Mouse (Mus musculus) brain, embryonic 14.5 days (tissue): ENCODE data around the gene Defb28.

ENCODE experiments used
- CTCF ChIP-seq: fragments of 200-500 bp; IDR thresholded peaks from 2 replicates; pipeline ENCODE4 v1.5.1; 2012; ENCODE audit warnings: inconsistent platforms, mild to moderate bottlenecking, moderate library complexity, borderline replicate concordance; ENCODE audit not compliant: insufficient read depth, insufficient read length; ENCODE audit errors: extremely low read depth
- POLR2A ChIP-seq: fragments of 200-500 bp; IDR thresholded peaks from 2 replicates; pipeline ENCODE4 v1.6.1; 2012; ENCODE audit warnings: mild to moderate bottlenecking, inconsistent platforms, borderline replicate concordance; ENCODE audit not compliant: poor library complexity, insufficient read depth, insufficient read length, severe bottlenecking; ENCODE audit errors: extremely low read depth

DNA sequence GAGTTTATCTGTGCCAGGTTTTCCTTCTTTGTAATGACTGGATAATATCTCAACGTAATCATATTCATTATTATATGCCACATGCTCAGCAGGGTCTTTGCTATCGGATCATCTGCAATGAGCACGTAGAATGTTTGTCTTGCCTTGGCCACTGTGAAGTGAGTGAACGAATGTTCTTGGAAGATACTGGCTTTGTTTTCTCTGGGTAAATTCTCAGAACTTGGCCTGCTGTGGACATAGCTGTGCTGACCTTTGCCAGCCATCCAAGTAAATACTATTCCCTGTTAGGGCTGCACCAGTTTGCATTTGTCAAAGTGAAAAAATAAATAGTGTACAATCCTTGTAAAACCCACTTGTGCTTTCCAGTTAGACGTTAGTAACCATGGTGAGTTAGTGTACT lies 30.1 kb downstream of the Defb28 start:
- TF ChIP-seq POLR2A: no peak
- TF ChIP-seq CTCF: no peak
